Mouse (Mus musculus): ENCODE data around the gene Dad1.

GRCm38 (mm10) chr14:54240542-54240941, 13.4 kb downstream of the Dad1 start:
- TF ChIP-seq ZNF384 (IDR thresholded peaks at IDR 0.05; ENCODE audit: low read depth, low read length) (no peak), CHD2 (IDR thresholded peaks at IDR 0.05; ENCODE audit: low read depth, low read length) (no peak)

Data from ES-E14 (cell line).